Comparison of ENCODE assay signal across 9 mouse cellular contexts in the genomic region with DNA sequence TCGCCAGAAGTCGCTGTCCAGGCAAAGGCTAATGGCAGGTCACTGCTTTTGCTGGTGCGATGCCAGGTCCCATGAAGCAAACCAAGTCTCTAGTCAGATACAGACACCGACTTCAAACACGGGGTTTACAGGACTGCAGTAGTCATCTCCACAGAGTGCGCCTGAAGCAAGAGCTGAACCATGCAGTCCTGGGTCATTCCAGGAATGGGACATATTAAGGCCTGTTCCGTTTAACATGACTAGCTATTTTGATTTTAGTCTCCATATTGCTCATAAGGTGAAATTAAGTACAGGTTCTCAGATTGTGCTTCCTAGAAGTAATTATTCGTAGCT. TPM values are rescaled to one million over a fixed set of nuclear protein-coding genes. Genes with fewer than 3 reads are reported as not detected.
DNase-seq lines count a peak whose midpoint lies in the region; ATAC-seq and TF ChIP-seq lines count a peak whose summit lies in the region.
"Had no signal": no experiment of that assay in that cellular context is flagged by ENCODE, and none has a peak within 500 bp of the region (broad histone marks: within the 10 kb centered on the region; RNA-seq: fewer than 3 reads in every experiment).

No protein-coding gene starts in this region.

- H3K79me3 ChIP-seq in C2C12 (ENCODE audit: low read depth) = peaks cover 42% of the 10 kb centered on the region

- no peak for DNase-seq in heart, embryonic 10.5 days (ENCODE audit: low spot score)
- no peak for DNase-seq in heart, postnatal 36 days
- DNase-seq in adrenal gland, adult 2 months = no peak
- DNase-seq in adipocyte (ENCODE audit: low spot score) = no peak
- no peak for DNase-seq in urinary bladder, adult 18-20 months (ENCODE audit: low spot score in 2 of 2)

- TF ChIP-seq CTCF in C2C12 (IDR thresholded peaks at IDR 0.05; ENCODE audit: control insufficient read depth, insufficient read depth, insufficient read length) = no peak

- peak; percentile 84 for ATAC-seq in forebrain, embryonic 13.5 days
- ATAC-seq in liver, embryonic 12.5 days = peak; percentile 43

- peak overlapping the region; percentile 69 for H3K4me2 ChIP-seq in forebrain, embryonic 13.5 days
- H3K4me2 ChIP-seq in liver, embryonic 12.5 days = peak overlapping the region; percentile 80

- peaks cover 6% of the 10 kb centered on the region; the same call in 1 of the 2 replicates for H3K4me1 ChIP-seq in heart, embryonic 10.5 days
- peaks cover 18% of the 10 kb centered on the region for H3K4me1 ChIP-seq in forebrain, embryonic 13.5 days
- H3K4me1 ChIP-seq in liver, embryonic 12.5 days = peaks cover 57% of the 10 kb centered on the region

- H3K79me2 ChIP-seq in C2C12 (ENCODE audit: control insufficient read depth, insufficient read depth) = peaks cover 46% of the 10 kb centered on the region

- H3K27me3 ChIP-seq in heart, embryonic 10.5 days (ENCODE audit: insufficient read depth, poor library complexity, severe bottlenecking) = no peaks in the 10 kb centered on the region
- H3K27me3 ChIP-seq in C2C12 (ENCODE audit: control insufficient read depth, insufficient read depth, insufficient read length) = no peaks in the 10 kb centered on the region
- H3K27me3 ChIP-seq in forebrain, embryonic 13.5 days = no peaks in the 10 kb centered on the region
- no peaks in the 10 kb centered on the region for H3K27me3 ChIP-seq in liver, embryonic 12.5 days (replicated peaks)

- 39% methylated on average over 8 of the region's 8 CpGs for WGBS in heart, embryonic 10.5 days
- WGBS in forebrain, embryonic 13.5 days = 36% methylated on average over 8 of the region's 8 CpGs
- WGBS in liver, embryonic 12.5 days (ENCODE audit: insufficient replicate concordance) = 35% methylated on average over 8 of the region's 8 CpGs

- H3K36me3 ChIP-seq in heart, embryonic 10.5 days = peaks cover 9% of the 10 kb centered on the region
- peaks cover 10% of the 10 kb centered on the region for H3K36me3 ChIP-seq in C2C12 (ENCODE audit: control insufficient read depth, insufficient read depth)
- no peaks in the 10 kb centered on the region for H3K36me3 ChIP-seq in forebrain, embryonic 13.5 days (ENCODE audit: poor library complexity, severe bottlenecking)
- peaks cover 2% of the 10 kb centered on the region for H3K36me3 ChIP-seq in liver, embryonic 12.5 days

- H3K4me3 ChIP-seq in heart, embryonic 10.5 days = peak overlapping the region; percentile 85
- peak overlapping the region; percentile 85 for H3K4me3 ChIP-seq in C2C12 (ENCODE audit: insufficient read depth, poor library complexity, severe bottlenecking)
- H3K4me3 ChIP-seq in forebrain, embryonic 13.5 days = peak overlapping the region; percentile 71
- peak overlapping the region; percentile 86 for H3K4me3 ChIP-seq in liver, embryonic 12.5 days

- peak overlapping the region; percentile 48 for H3ac ChIP-seq in C2C12 (ENCODE audit: control insufficient read depth, insufficient read length, low read depth)

- intact Hi-C loops in heart, postnatal 36 days (cut with DNase I) = loop anchor here (1.0 to 5.0 kb wide), 4 partner anchors 47 to 977 kb away; partner anchors contain the start of genes Ergic2, Resf1 and Sinhcaf

- H3K9me3 ChIP-seq in heart, embryonic 10.5 days = no peaks in the 10 kb centered on the region
- no peaks in the 10 kb centered on the region for H3K9me3 ChIP-seq in forebrain, embryonic 13.5 days (replicated peaks)
- 0 out of 2 replicates have a peak, but pooled peaks cover 6% of the 10 kb centered on the region for H3K9me3 ChIP-seq in liver, embryonic 12.5 days (replicated peaks)

- peak overlapping the region; percentile 44 for H3K9ac ChIP-seq in forebrain, embryonic 13.5 days
- H3K9ac ChIP-seq in liver, embryonic 12.5 days = peak overlapping the region; percentile 67

- peak overlapping the region; percentile 99 for H3K27ac ChIP-seq in heart, embryonic 10.5 days
- H3K27ac ChIP-seq in forebrain, embryonic 13.5 days = peak overlapping the region; percentile 95; the same call in 1 of the 2 replicates
- H3K27ac ChIP-seq in liver, embryonic 12.5 days = peak overlapping the region; percentile 90

TF ChIP-seq in C2C12, 6 proteins besides CTCF, POLR2A, EP300 and RAD21:
- TF ChIP-seq MYOD1 (IDR thresholded peaks at IDR 0.05; ENCODE audit: control insufficient read depth, insufficient read length, low read depth) = no peak
- no peak for TF ChIP-seq USF1 (IDR thresholded peaks at IDR 0.05; ENCODE audit: low read depth)
- TF ChIP-seq MYOG (IDR thresholded peaks at IDR 0.05; ENCODE audit: control insufficient read depth, extremely low read depth, insufficient read length) = no peak

RNA-seq across cellular contexts. Expression of gene Amn1, which starts 0.4 kb away (rescaled TPM):
- 23.5 and 33.1 TPM in 2 replicates for polyA plus RNA-seq in heart, embryonic 10.5 days (2016; fragmentation: Nextera tagmentation; extraction: Ambion mirVana)
- total RNA-seq in heart, postnatal 36 days (2021) = 10 to 100 TPM; 19.5 to 27.7 TPM
- 7.8 TPM for polyA plus RNA-seq in C2C12 (2012; fragmentation: generic; extraction: Trizol)
- 95.6 and 98.2 TPM in 2 replicates for polyA plus RNA-seq in forebrain, embryonic 13.5 days (2015; fragmentation: Nextera tagmentation; extraction: Ambion mirVana)
- polyA plus RNA-seq in liver, embryonic 12.5 days (2016; fragmentation: Nextera tagmentation; extraction: Ambion mirVana) = 8.6 and 9.2 TPM in 2 replicates
- total RNA-seq in adrenal gland, adult 2 months (2021) = 10 to 100 TPM; 22.1 to 23.0 TPM
- 9.1 and 9.2 TPM in 2 replicates for polyA plus RNA-seq in adrenal gland, adult 2 months (2012; rRNA removed)

RNA-seq across cellular contexts. Expression of gene Etfbkmt, which starts 49.2 kb away (rescaled TPM):
- 14.0 and 19.9 TPM in 2 replicates for polyA plus RNA-seq in heart, embryonic 10.5 days (2016; fragmentation: Nextera tagmentation; extraction: Ambion mirVana)
- total RNA-seq in heart, postnatal 36 days (2021) = 10 to 100 TPM; 25.7 to 33.1 TPM
- polyA plus RNA-seq in C2C12 (2012; fragmentation: generic; extraction: Trizol) = 2.2 TPM
- polyA plus RNA-seq in forebrain, embryonic 13.5 days (2015; fragmentation: Nextera tagmentation; extraction: Ambion mirVana) = 8.3 TPM in 2 replicates
- polyA plus RNA-seq in liver, embryonic 12.5 days (2016; fragmentation: Nextera tagmentation; extraction: Ambion mirVana) = 11.8 and 12.0 TPM in 2 replicates
- 10 to 100 TPM; 15.2 to 38.4 TPM for total RNA-seq in adrenal gland, adult 2 months (2021)
- 1.8 and 3.4 TPM in 2 replicates for polyA plus RNA-seq in adrenal gland, adult 2 months (2012; rRNA removed)

RNA-seq across cellular contexts. Expression of gene Gm10203, which starts 58.9 kb away (rescaled TPM):
- polyA plus RNA-seq in heart, embryonic 10.5 days (2016; fragmentation: Nextera tagmentation; extraction: Ambion mirVana) = not detected in 2 replicates
- total RNA-seq in heart, postnatal 36 days (2021) = not detected
- not detected for polyA plus RNA-seq in C2C12 (2012; fragmentation: generic; extraction: Trizol)
- polyA plus RNA-seq in forebrain, embryonic 13.5 days (2015; fragmentation: Nextera tagmentation; extraction: Ambion mirVana) = not detected in 2 replicates
- polyA plus RNA-seq in liver, embryonic 12.5 days (2016; fragmentation: Nextera tagmentation; extraction: Ambion mirVana) = not detected in 2 replicates
- not detected for total RNA-seq in adrenal gland, adult 2 months (2021)
- not detected in 2 replicates for polyA plus RNA-seq in adrenal gland, adult 2 months (2012; rRNA removed)
- total RNA-seq: megakaryocyte progenitor cell, adult 5-6 weeks had no signal
